Mouse (Mus musculus) hindbrain, postnatal 0 days (tissue): ENCODE results near the gene Ppt2. TPM values are rescaled to one million over a fixed set of nuclear protein-coding genes. Genes with fewer than 3 reads are reported as not detected.

Experiments used
- ATAC-seq: fragments of 200-750 bp; cut with Nextera tagmentation; 2 replicates; pipeline ENCODE4 v1.8.0; 2017; ENCODE audit warnings: mild to moderate bottlenecking, moderate TSS enrichment, moderate library complexity
- DNase-seq: peaks from one replicate; pipeline ENCODE4 v3.0.0-alpha.2; 2015; ENCODE audit warnings: low spot score
- H3K27ac ChIP-seq: fragments of 300-500 bp; sonication (generic); 2 replicates; pipeline ENCODE4 v1.5.1; 2014; ENCODE audit warnings: mild to moderate bottlenecking
- H3K27me3 ChIP-seq: fragments of 300-500 bp; sonication (generic); 2 replicates; pipeline ENCODE4 v1.6.1; 2014; ENCODE audit warnings: low read length, mixed read lengths; ENCODE audit not compliant: insufficient read depth
- H3K36me3 ChIP-seq: fragments of 300-500 bp; sonication (generic); 2 replicates; pipeline ENCODE4 v1.6.1; 2014; ENCODE audit warnings: low read length, mixed read lengths; ENCODE audit not compliant: insufficient read depth
- H3K4me1 ChIP-seq: fragments of 300-500 bp; sonication (generic); 2 replicates; pipeline ENCODE4 v1.6.1; 2014; ENCODE audit warnings: antibody characterized with exemption, low read length, mixed read lengths; ENCODE audit not compliant: insufficient read depth
- H3K4me2 ChIP-seq: fragments of 300-500 bp; sonication (generic); 2 replicates; pipeline ENCODE4 v1.6.1; 2014; ENCODE audit warnings: low read depth, mild to moderate bottlenecking, low read length, moderate library complexity, mixed read lengths
- H3K4me3 ChIP-seq: fragments of 300-500 bp; sonication (generic); 2 replicates; pipeline ENCODE4 v1.5.1; 2014; ENCODE audit warnings: low read length
- H3K9ac ChIP-seq: fragments of 300-500 bp; sonication (generic); replicated peaks from 2 replicates; pipeline ENCODE4 v1.6.1; 2014; ENCODE audit warnings: mild to moderate bottlenecking, low read length, moderate library complexity, mixed read lengths
- H3K9me3 ChIP-seq: fragments of 300-500 bp; sonication (generic); 2 replicates; pipeline ENCODE4 v1.6.1; 2016; ENCODE audit warnings: low read length, mixed read lengths
- CTCF ChIP-seq: IDR thresholded peaks from 2 replicates; pipeline ENCODE4 v1.5.1; 2016; ENCODE audit warnings: antibody characterized with exemption, control low read depth, low read depth
- WGBS: fragments of 180-500 bp; shearing (Covaris S2); extraction: QIAGEN DNeasy Blood & Tissue Kit; methylation state at CpG from one replicate; pipeline ENCODE4 v1.1.7; 2014; 5-methylcytosine and 5-hydroxymethylcytosine counted together
- polyA plus RNA-seq: library from polyadenylated mRNA; unstranded; fragments of >200 nt; fragmentation: Nextera tagmentation; extraction: Ambion mirVana; gene quantifications from 2 replicates; pipeline ENCODE4 v1.2.1, GENCODE M21; 2015
- total RNA-seq: library from RNA; depleted of rRNA; stranded (reverse); fragments of >200 nt; gene quantifications from 2 replicates; pipeline ENCODE4 v1.2.3, GENCODE M21; 2014

Ppt2 gene
- total and polyA plus RNA-seq, 2 experiments from 2014 or later = 20.0 to 33.6 TPM

DNA sequence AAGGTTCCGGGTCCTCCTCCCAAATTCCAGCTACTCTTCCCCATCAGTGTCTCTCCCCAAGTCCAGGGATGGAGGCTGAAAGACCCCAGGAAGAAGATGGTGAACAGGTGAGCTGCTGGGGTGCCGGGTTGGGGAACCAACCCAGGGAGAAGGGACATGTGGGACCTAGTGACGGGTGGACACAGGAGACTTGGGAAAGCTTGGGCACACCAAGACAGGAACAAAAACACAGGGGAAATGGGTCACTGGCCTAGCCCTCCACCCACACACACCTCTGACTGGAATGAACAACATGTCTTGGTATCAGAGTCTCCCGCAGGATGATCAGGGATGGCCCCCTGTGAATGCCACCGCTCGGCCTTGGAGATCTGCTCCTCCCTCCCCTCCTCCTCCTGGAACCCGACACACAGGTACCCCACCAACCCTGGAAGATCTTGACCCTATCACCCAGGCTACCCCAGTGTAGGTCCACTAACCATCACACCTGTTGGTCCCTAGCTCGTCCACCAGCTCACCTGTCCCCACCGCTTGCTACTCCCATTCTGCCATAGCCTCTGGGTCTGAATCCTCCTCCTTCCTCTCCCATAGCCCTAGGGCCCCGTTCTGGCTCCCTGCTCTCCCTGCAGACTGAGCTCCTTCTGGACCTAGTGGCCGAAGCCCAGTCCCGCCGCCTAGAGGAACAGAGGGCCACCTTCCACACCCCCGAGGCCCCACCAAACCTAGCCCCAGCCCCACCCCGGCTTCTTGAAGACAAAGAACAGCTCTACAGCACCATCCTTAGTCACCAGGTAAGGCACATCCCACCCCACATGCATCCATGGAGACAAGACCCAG, 37.9 kb downstream of the Ppt2 start:
- 0 out of 2 replicates have a peak overlapping the region, but pooled peaks have one; percentile 11 for H3K4me2 ChIP-seq
- WGBS = 66% methylated on average over 13 of the region's 15 CpGs
- DNase-seq = no peak

GRCm38 (mm10) chr17:34589681-34590101, 38.6 kb downstream of the Ppt2 start, which contains the start of gene Gpsm3:
Gene Gpsm3 (plus strand): TSS chr17:34589806.
- Histone ChIP-seq H3K4me1 (peaks cover 25% of the 10 kb centered on the region), H3K4me2 (peak within 1 kb of the TSS; percentile 11; the same call in 1 of the 2 replicates)

More for the DNA sequence above, 37.9 kb downstream of the Ppt2 start:
- H3K9ac ChIP-seq = no peak overlapping the region
- H3K27me3 ChIP-seq = no peaks in the 10 kb centered on the region
- no peak for ATAC-seq
- H3K9me3 ChIP-seq = no peaks in the 10 kb centered on the region
- H3K4me3 ChIP-seq = no peak overlapping the region
- peaks cover 9% of the 10 kb centered on the region; the same call in 1 of the 2 replicates for H3K36me3 ChIP-seq
- peaks cover 25% of the 10 kb centered on the region for H3K4me1 ChIP-seq
- H3K27ac ChIP-seq = peak overlapping the region; percentile 96; the same call in 1 of the 2 replicates
- TF ChIP-seq CTCF = no peak

DNA sequence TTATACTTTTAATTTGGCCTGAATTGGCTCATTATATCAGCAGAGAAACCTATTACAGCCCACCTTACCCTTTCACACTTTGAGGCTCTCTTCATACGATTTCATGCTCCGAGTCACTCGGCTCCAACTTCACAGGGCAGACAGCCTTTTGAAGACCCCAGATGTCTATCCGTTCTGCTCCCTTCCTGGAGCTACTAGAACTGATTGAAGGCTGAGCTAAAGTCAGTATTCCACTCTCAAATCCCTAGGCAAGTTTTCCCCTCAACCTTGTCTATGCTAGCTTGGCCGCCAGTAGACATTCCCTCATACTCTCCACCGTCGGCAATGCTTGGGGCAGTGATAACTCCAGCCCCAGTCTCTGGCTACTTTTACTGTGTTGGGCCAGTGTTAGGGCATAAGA, 39.1 kb downstream of the Ppt2 start:
- no peak for TF ChIP-seq CTCF
- peaks cover 24% of the 10 kb centered on the region for H3K4me1 ChIP-seq
- H3K9ac ChIP-seq = no peak overlapping the region
- no peak for DNase-seq
- H3K27ac ChIP-seq = no peak overlapping the region
- no peaks in the 10 kb centered on the region for H3K9me3 ChIP-seq
- no peak overlapping the region for H3K4me3 ChIP-seq
- no peak for ATAC-seq
- no peaks in the 10 kb centered on the region for H3K36me3 ChIP-seq
- peak overlapping the region; percentile 5; the same call in 1 of the 2 replicates for H3K4me2 ChIP-seq
- 55% methylated on average over 7 of the region's 7 CpGs for WGBS
- H3K27me3 ChIP-seq = no peaks in the 10 kb centered on the region

More at GRCm38 (mm10) chr17:34589681-34590101, 38.6 kb downstream of the Ppt2 start, which contains the start of gene Gpsm3:
- H3K9ac ChIP-seq = no peak within 1 kb of the TSS
- TF ChIP-seq CTCF = no peak
- no peaks in the 10 kb centered on the region for H3K9me3 ChIP-seq
- H3K4me3 ChIP-seq = no peak within 1 kb of the TSS
- WGBS = 27% methylated on average over 7 of the region's 7 CpGs
- ATAC-seq (no peak), DNase-seq (no peak)
- H3K36me3 ChIP-seq = 0 out of 2 replicates have a peak, but pooled peaks cover 2% of the 10 kb centered on the region
- no peaks in the 10 kb centered on the region for H3K27me3 ChIP-seq
- H3K27ac ChIP-seq = peak within 1 kb of the TSS; percentile 96; the same call in 1 of the 2 replicates

GRCm38 (mm10) chr17:34588767-34589166, 39.5 kb downstream of the Ppt2 start:
- no peak overlapping the region for H3K27ac ChIP-seq
- no peak for TF ChIP-seq CTCF
- H3K36me3 ChIP-seq = no peaks in the 10 kb centered on the region
- H3K4me3 ChIP-seq = no peak overlapping the region
- peaks cover 19% of the 10 kb centered on the region for H3K4me1 ChIP-seq
- DNase-seq (no peak), ATAC-seq (no peak)
- H3K9ac ChIP-seq = no peak overlapping the region
- no peaks in the 10 kb centered on the region for H3K27me3 ChIP-seq
- WGBS = 66% methylated on average over 3 of the region's 3 CpGs
- no peak overlapping the region for H3K4me2 ChIP-seq
- H3K9me3 ChIP-seq = no peaks in the 10 kb centered on the region

GRCm38 (mm10) chr17:34587814-34588213, 40.5 kb downstream of the Ppt2 start:
- peak overlapping the region; percentile 86 for H3K4me2 ChIP-seq
- DNase-seq = no peak
- H3K4me3 ChIP-seq = peak overlapping the region; percentile 52
- H3K36me3 ChIP-seq = no peaks in the 10 kb centered on the region
- H3K9ac ChIP-seq = peak overlapping the region; percentile 68
- ATAC-seq = no peak
- H3K27me3 ChIP-seq = no peaks in the 10 kb centered on the region
- peaks cover 14% of the 10 kb centered on the region for H3K4me1 ChIP-seq
- no peaks in the 10 kb centered on the region for H3K9me3 ChIP-seq
- TF ChIP-seq CTCF = no peak
- WGBS = 4% methylated on average over 19 of the region's 19 CpGs
- H3K27ac ChIP-seq = peak overlapping the region; percentile 91

DNA sequence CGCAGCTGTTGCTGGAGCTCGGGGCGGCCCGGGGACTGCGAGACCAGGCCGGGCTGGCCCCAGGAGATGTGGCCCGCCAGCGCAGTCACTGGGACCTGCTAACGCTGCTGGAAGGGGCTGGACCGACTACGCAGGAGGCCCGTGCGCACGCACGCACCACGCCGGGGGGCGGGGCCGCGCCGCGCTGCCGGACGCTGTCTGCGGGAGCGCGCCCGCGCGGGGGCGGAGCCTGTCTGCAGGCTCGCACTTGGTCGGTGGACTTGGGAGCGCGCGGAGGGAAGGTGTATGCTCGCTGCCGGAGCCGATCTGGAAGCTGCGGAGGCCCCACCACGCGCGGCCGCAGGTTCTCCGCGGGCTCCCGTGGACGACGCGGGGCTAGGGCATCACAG, 40.9 kb downstream of the Ppt2 start:
- H3K4me2 ChIP-seq = peak overlapping the region; percentile 86
- H3K9ac ChIP-seq = peak overlapping the region; percentile 68
- DNase-seq = peak; percentile 99
- no peaks in the 10 kb centered on the region for H3K9me3 ChIP-seq
- H3K4me1 ChIP-seq = peaks cover 13% of the 10 kb centered on the region
- peak overlapping the region; percentile 52 for H3K4me3 ChIP-seq
- H3K36me3 ChIP-seq = no peaks in the 10 kb centered on the region
- WGBS = under 1% methylated on average over 49 of the region's 50 CpGs
- peak; percentile 88 for ATAC-seq
- peak overlapping the region; percentile 91 for H3K27ac ChIP-seq
- no peak for TF ChIP-seq CTCF
- no peaks in the 10 kb centered on the region for H3K27me3 ChIP-seq
